In the genomic region with DNA sequence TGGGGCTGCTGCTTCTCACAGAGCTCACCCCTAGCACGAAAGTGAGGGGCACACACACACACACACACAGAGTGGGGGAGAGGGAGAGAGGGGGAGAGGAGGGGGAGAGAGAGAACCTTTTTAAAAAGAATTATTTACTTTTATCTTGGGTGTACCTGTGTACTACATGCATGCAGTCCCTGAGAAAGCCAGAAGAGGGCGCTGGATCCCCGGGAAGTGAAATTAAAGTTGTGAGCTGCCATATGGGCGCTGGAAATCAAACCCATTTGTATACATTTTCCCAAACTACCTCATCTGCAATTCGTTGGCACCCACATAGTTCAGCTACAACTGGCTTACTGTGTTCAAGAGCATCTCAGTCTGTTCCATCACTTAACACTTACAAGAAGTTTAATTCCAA, we compare ENCODE assay signal across 23 mouse cellular contexts. TPM values are rescaled to one million over a fixed set of nuclear protein-coding genes. Genes with fewer than 3 reads are reported as not detected.
A peak's percentile ranks its signal among the peaks of the same experiment; 100 is the strongest.
DNase-seq lines count a peak whose midpoint lies in the region; ATAC-seq and TF ChIP-seq lines count a peak whose summit lies in the region.
"Had no signal": no experiment of that assay in that cellular context is flagged by ENCODE, and none has a peak within 500 bp of the region (broad histone marks: within the 10 kb centered on the region; RNA-seq: fewer than 3 reads in every experiment).

No protein-coding gene starts in this region.

- TF ChIP-seq RAD21 in CH12.LX (IDR thresholded peaks at IDR 0.05; ENCODE audit: low read depth, low read length) = peak; percentile 20

- no peak overlapping the region for H3K9ac ChIP-seq in liver, embryonic 14.5 days (replicated peaks)
- H3K9ac ChIP-seq in liver, embryonic 12.5 days = no peak overlapping the region
- no peak overlapping the region for H3K9ac ChIP-seq in CH12.LX (ENCODE audit: insufficient read depth, low read depth)
- no peak overlapping the region for H3K9ac ChIP-seq in neural tube, embryonic 15.5 days (replicated peaks)
- H3K9ac ChIP-seq: embryonic facial prominence, embryonic 15.5 days; hindbrain, embryonic 15.5 days had no signal

- TF ChIP-seq EP300 in liver, embryonic 14.5 days (IDR thresholded peaks at IDR 0.05; ENCODE audit: low read depth) = no peak
- no peak for TF ChIP-seq EP300 in CH12.LX (IDR thresholded peaks at IDR 0.05; ENCODE audit: low read length)

- no peak overlapping the region for H3K4me3 ChIP-seq in heart, embryonic 10.5 days
- H3K4me3 ChIP-seq in liver, embryonic 14.5 days (ENCODE audit: insufficient read depth in 1 of 2, low read depth in 2 of 2, low read length in 2 of 2) = no peak overlapping the region
- no peak overlapping the region for H3K4me3 ChIP-seq in liver, embryonic 12.5 days
- H3K4me3 ChIP-seq in CH12.LX (replicated peaks in 1 of 3; ENCODE audit: low read depth in 2 of 3, low read length in 2 of 3, poor library complexity in 1 of 3) = no peak overlapping the region
- no peak overlapping the region for H3K4me3 ChIP-seq in neural tube, embryonic 15.5 days (replicated peaks)
- H3K4me3 ChIP-seq: embryonic facial prominence, embryonic 15.5 days; forebrain, embryonic 10.5 days; hindbrain, embryonic 15.5 days; limb, embryonic 10.5 days; myocyte had no signal

- ATAC-seq in liver, embryonic 14.5 days (ENCODE audit: insufficient read depth) = no peak
- no peak for ATAC-seq in liver, embryonic 12.5 days
- ATAC-seq in neural tube, embryonic 15.5 days (ENCODE audit: low FRiP score) = no peak

- TF ChIP-seq CTCF in liver, embryonic 14.5 days (IDR thresholded peaks at IDR 0.05; ENCODE audit: low read depth) = peak; percentile 62
- TF ChIP-seq CTCF in CH12.LX (conservative IDR thresholded peaks at IDR 0.05 in 1 of 2, IDR thresholded peaks at IDR 0.05 in 1 of 2; ENCODE audit: low read depth in 2 of 2, low read length in 2 of 2) = peak; percentile 19 to 40; a peak in 3 of 4 replicates

- TF ChIP-seq POLR2A in CH12.LX (IDR thresholded peaks at IDR 0.05; ENCODE audit: low read depth, low read length) = no peak

- no peaks in the 10 kb centered on the region for H3K79me2 ChIP-seq in CH12.LX (replicated peaks; ENCODE audit: control insufficient read depth, extremely low read depth, insufficient read depth, poor library complexity, severe bottlenecking)

- no peaks in the 10 kb centered on the region for H3K4me1 ChIP-seq in heart, embryonic 10.5 days
- no peaks in the 10 kb centered on the region for H3K4me1 ChIP-seq in liver, embryonic 14.5 days (replicated peaks; ENCODE audit: control insufficient read depth in 2 of 2, insufficient read depth in 2 of 2, low read length in 1 of 2)
- no peaks in the 10 kb centered on the region for H3K4me1 ChIP-seq in liver, embryonic 12.5 days
- H3K4me1 ChIP-seq in CH12.LX (ENCODE audit: control insufficient read depth in 1 of 2, insufficient read depth in 2 of 2) = no peaks in the 10 kb centered on the region
- no peaks in the 10 kb centered on the region for H3K4me1 ChIP-seq in neural tube, embryonic 15.5 days
- H3K4me1 ChIP-seq: embryonic facial prominence, embryonic 15.5 days; forebrain, embryonic 10.5 days; hindbrain, embryonic 15.5 days had no signal

- no peaks in the 10 kb centered on the region for H3K27me3 ChIP-seq in heart, embryonic 10.5 days (ENCODE audit: insufficient read depth, poor library complexity, severe bottlenecking)
- no peaks in the 10 kb centered on the region for H3K27me3 ChIP-seq in liver, embryonic 14.5 days (ENCODE audit: control insufficient read depth, insufficient read depth, low read length)
- H3K27me3 ChIP-seq in liver, embryonic 12.5 days (replicated peaks) = no peaks in the 10 kb centered on the region
- H3K27me3 ChIP-seq in CH12.LX (replicated peaks) = no peaks in the 10 kb centered on the region
- no peaks in the 10 kb centered on the region for H3K27me3 ChIP-seq in neural tube, embryonic 15.5 days (replicated peaks)
- H3K27me3 ChIP-seq: embryonic facial prominence, embryonic 15.5 days; hindbrain, embryonic 15.5 days had no signal

- H3K4me2 ChIP-seq in liver, embryonic 14.5 days (ENCODE audit: low read depth) = no peak overlapping the region
- H3K4me2 ChIP-seq in liver, embryonic 12.5 days = no peak overlapping the region
- H3K4me2 ChIP-seq in CH12.LX (ENCODE audit: insufficient read depth, low read depth, poor library complexity, severe bottlenecking) = no peak overlapping the region
- H3K4me2 ChIP-seq in neural tube, embryonic 15.5 days = no peak overlapping the region
- H3K4me2 ChIP-seq: embryonic facial prominence, embryonic 15.5 days; hindbrain, embryonic 15.5 days; midbrain, embryonic 11.5 days had no signal

- 72% methylated on average over 5 of the region's 5 CpGs for WGBS in heart, embryonic 10.5 days
- WGBS in liver, embryonic 14.5 days (ENCODE audit: insufficient replicate concordance) = 40% methylated on average over 5 of the region's 5 CpGs
- WGBS in liver, embryonic 12.5 days (ENCODE audit: insufficient replicate concordance) = 51% methylated on average over 5 of the region's 5 CpGs
- WGBS in neural tube, embryonic 15.5 days = 81% methylated on average over 5 of the region's 5 CpGs

- peak; percentile 17 for DNase-seq in heart, adult 11 months
- DNase-seq in heart, embryonic 10.5 days (ENCODE audit: low spot score) = no peak
- DNase-seq in liver, embryonic 14.5 days (ENCODE audit: low read depth in 3 of 3, low spot score in 3 of 3) = no peak
- DNase-seq in CH12.LX (ENCODE audit: extremely low read depth) (no peak), ZHBTc4 (ENCODE audit: low read depth, low spot score) (peak; percentile 70)
- no peak for DNase-seq in right cerebral cortex, postnatal 10 days (ENCODE audit: low spot score in 2 of 2)
- DNase-seq: adrenal gland, postnatal 14 days; cerebellum, adult 9-11 months; embryo, embryonic 11 days; kidney, adult 18-20 months; kidney, postnatal 4 days; layer of hippocampus, postnatal 36 days; right cerebral cortex, postnatal 4 days; thymus, adult 2 months had no signal

- no peak overlapping the region for H3K27ac ChIP-seq in heart, embryonic 10.5 days
- no peak overlapping the region for H3K27ac ChIP-seq in liver, embryonic 14.5 days
- H3K27ac ChIP-seq in liver, embryonic 12.5 days = no peak overlapping the region
- H3K27ac ChIP-seq in CH12.LX (ENCODE audit: insufficient read depth, low read depth) = no peak overlapping the region
- H3K27ac ChIP-seq in neural tube, embryonic 15.5 days (replicated peaks) = no peak overlapping the region
- H3K27ac ChIP-seq: embryonic facial prominence, embryonic 15.5 days; forebrain, embryonic 10.5 days; hindbrain, embryonic 15.5 days; limb, embryonic 10.5 days; macrophage had no signal

- peaks cover 21% of the 10 kb centered on the region for H3K36me3 ChIP-seq in heart, embryonic 10.5 days
- H3K36me3 ChIP-seq in liver, embryonic 14.5 days (replicated peaks; ENCODE audit: control insufficient read depth, insufficient read depth, low read depth) = no peaks in the 10 kb centered on the region
- peaks cover 12% of the 10 kb centered on the region for H3K36me3 ChIP-seq in liver, embryonic 12.5 days
- peaks cover 0 to 5% of the 10 kb centered on the region in 2 experiments for H3K36me3 ChIP-seq in CH12.LX (replicated peaks in 1 of 2; ENCODE audit: control insufficient read depth in 1 of 2, insufficient read depth in 1 of 2, low read length in 1 of 2)
- no peaks in the 10 kb centered on the region for H3K36me3 ChIP-seq in neural tube, embryonic 15.5 days
- H3K36me3 ChIP-seq: hindbrain, embryonic 15.5 days had no signal

- in situ Hi-C loops in CH12.LX (cut with MboI; ENCODE audit: low pct_ligation_motif_present, low pct_unique_long_range_greater_than_20kb, low sequenced_read_pairs) = no loop called here

- dilution Hi-C loops in CH12.LX (cut with MboI; ENCODE audit: extremely low pct_ligation_motif_present, extremely low pct_unique_long_range_greater_than_20kb, low sequenced_read_pairs) = no loop called here

- no peaks in the 10 kb centered on the region for H3K9me3 ChIP-seq in heart, embryonic 10.5 days
- no peaks in the 10 kb centered on the region for H3K9me3 ChIP-seq in liver, embryonic 14.5 days (ENCODE audit: control insufficient read depth, low read length)
- H3K9me3 ChIP-seq in liver, embryonic 12.5 days (replicated peaks) = no peaks in the 10 kb centered on the region
- no peaks in the 10 kb centered on the region for H3K9me3 ChIP-seq in CH12.LX (replicated peaks; ENCODE audit: low read length)
- H3K9me3 ChIP-seq in neural tube, embryonic 15.5 days (replicated peaks) = no peaks in the 10 kb centered on the region
- H3K9me3 ChIP-seq: embryonic facial prominence, embryonic 15.5 days; hindbrain, embryonic 15.5 days; limb, embryonic 10.5 days had no signal

TF ChIP-seq in CH12.LX, 34 proteins besides CTCF, POLR2A, EP300 and RAD21:
- TF ChIP-seq MAFK (IDR thresholded peaks at IDR 0.05; ENCODE audit: insufficient replicate concordance, low read length) (no peak), JUN (IDR thresholded peaks at IDR 0.05; ENCODE audit: insufficient read depth, low read depth, low read length) (no peak), NRF1 (IDR thresholded peaks at IDR 0.05; ENCODE audit: low read depth, low read length) (no peak), JUND (conservative IDR thresholded peaks at IDR 0.05; ENCODE audit: low read depth, low read length) (no peak), USF1 (IDR thresholded peaks at IDR 0.05; ENCODE audit: low read depth, low read length) (no peak), MAZ (IDR thresholded peaks at IDR 0.05; ENCODE audit: low read depth, low read length) (no peak), USF2 (conservative IDR thresholded peaks at IDR 0.05; ENCODE audit: low read depth, low read length) (no peak), RCOR1 (conservative IDR thresholded peaks at IDR 0.05; ENCODE audit: low read depth, low read length) (no peak), CHD2 (IDR thresholded peaks at IDR 0.05; ENCODE audit: low read length) (no peak), GABPA (IDR thresholded peaks at IDR 0.05; ENCODE audit: insufficient replicate concordance, low read depth, low read length) (no peak), MXI1 (IDR thresholded peaks at IDR 0.05; ENCODE audit: low read depth, low read length) (no peak), TBP (conservative IDR thresholded peaks at IDR 0.05; ENCODE audit: low read depth, low read length) (no peak), IRF4 (IDR thresholded peaks at IDR 0.05; ENCODE audit: low read depth, low read length) (no peak)

RNA-seq across cellular contexts. Expression of a gene that starts 14.3 kb away (rescaled TPM):
- polyA plus RNA-seq in heart, embryonic 10.5 days (2016; fragmentation: Nextera tagmentation; extraction: Ambion mirVana) = 20.1 and 23.2 TPM in 2 replicates
- polyA plus RNA-seq in liver, embryonic 14.5 days (2012; rRNA removed) = 11.9 and 18.5 TPM in 2 replicates
- polyA plus RNA-seq in liver, embryonic 14.5 days (2014; fragmentation: Nextera tagmentation; extraction: Ambion mirVana) = 19.2 and 21.4 TPM in 2 replicates
- polyA plus RNA-seq in liver, embryonic 12.5 days (2016; fragmentation: Nextera tagmentation; extraction: Ambion mirVana) = 36.5 TPM in 2 replicates
- total RNA-seq in CH12.LX (2012; rRNA removed) = 66.1 and 84.0 TPM in 2 replicates
- total RNA-seq in CH12.LX (2014; rRNA removed) = 85.6 and 90.3 TPM in 2 replicates
- 94.8 and 97.7 TPM in 2 replicates for polyA plus RNA-seq in CH12.LX (2012; ENCODE audit: insufficient read length, low read depth)
- polyA plus RNA-seq in neural tube, embryonic 15.5 days (2015; fragmentation: Nextera tagmentation; extraction: Ambion mirVana) = 6.7 and 9.9 TPM in 2 replicates

Comparison
In these comparisons a context has a peak if more than half of its experiments do, and no peak if none do; other contexts are left out.
1. DNase-seq: peak in heart, adult 11 months (single experiment) and ZHBTc4 (single experiment); none in heart, embryonic 10.5 days (single experiment), liver, embryonic 14.5 days (0 of 3), CH12.LX (single experiment) and right cerebral cortex, postnatal 10 days (0 of 2).